Mouse (Mus musculus) forebrain, postnatal 0 days (tissue): ENCODE data around the gene Pax2. TPM values are rescaled to one million over a fixed set of nuclear protein-coding genes. Genes with fewer than 3 reads are reported as not detected.
A peak's percentile ranks its signal among the peaks of the same experiment; 100 is the strongest.

ENCODE experiments used
- ATAC-seq: fragments of 200-750 bp; cut with Nextera tagmentation; 2 replicates; pipeline ENCODE4 v1.8.0; 2017; ENCODE audit warnings: mild to moderate bottlenecking, moderate library complexity
- DNase-seq: peaks from one replicate; pipeline ENCODE4 v3.0.0-alpha.2; 2015
- H3K27ac ChIP-seq: fragments of 300-500 bp; sonication (generic); 2 replicates; pipeline ENCODE4 v1.5.1; 2014; ENCODE audit warnings: low read depth, mild to moderate bottlenecking, antibody characterized with exemption, low read length, moderate library complexity, mixed read lengths
- H3K27me3 ChIP-seq: fragments of 300-500 bp; sonication (generic); 2 replicates; pipeline ENCODE4 v1.6.1; 2014; ENCODE audit warnings: mild to moderate bottlenecking, low read length, mixed read lengths; ENCODE audit not compliant: insufficient read depth
- H3K36me3 ChIP-seq: fragments of 300-500 bp; sonication (generic); 2 replicates; pipeline ENCODE4 v1.6.1; 2014; ENCODE audit warnings: mild to moderate bottlenecking, moderate library complexity; ENCODE audit not compliant: insufficient read depth
- H3K4me1 ChIP-seq: fragments of 300-500 bp; sonication (generic); 2 replicates; pipeline ENCODE4 v1.6.1; 2014; ENCODE audit warnings: antibody characterized with exemption; ENCODE audit not compliant: insufficient read depth
- H3K4me2 ChIP-seq: fragments of 300-500 bp; sonication (generic); 2 replicates; pipeline ENCODE4 v1.6.1; 2014; ENCODE audit warnings: low read depth, mild to moderate bottlenecking, moderate library complexity
- H3K4me3 ChIP-seq: fragments of 300-500 bp; sonication (generic); 2 replicates; pipeline ENCODE4 v1.5.1; 2014; ENCODE audit warnings: low read depth, low read length, mixed read lengths
- H3K9ac ChIP-seq: fragments of 300-500 bp; sonication (generic); 2 replicates; pipeline ENCODE4 v1.6.1; 2014; ENCODE audit warnings: mild to moderate bottlenecking
- H3K9me3 ChIP-seq: fragments of 300-500 bp; sonication (generic); 2 replicates; pipeline ENCODE4 v1.6.1; 2016; ENCODE audit warnings: low read length
- CTCF ChIP-seq: sonication (generic); IDR thresholded peaks from 2 replicates; pipeline ENCODE4 v1.5.1; 2016; ENCODE audit warnings: antibody characterized with exemption, control low read depth, low read depth
- WGBS: fragments of 180-500 bp; shearing (Covaris S2); extraction: QIAGEN DNeasy Blood & Tissue Kit; methylation state at CpG from one replicate; pipeline ENCODE4 v1.1.7; 2014; 5-methylcytosine and 5-hydroxymethylcytosine counted together
- polyA plus RNA-seq: library from polyadenylated mRNA; unstranded; fragments of >200 nt; fragmentation: Nextera tagmentation; extraction: Ambion mirVana; gene quantifications from 2 replicates; pipeline ENCODE4 v1.2.1, GENCODE M21; 2015
- total RNA-seq: library from RNA; depleted of rRNA; stranded (reverse); fragments of >200 nt; gene quantifications from 2 replicates; pipeline ENCODE4 v1.2.3, GENCODE M21; 2014

Pax2 gene
- total and polyA plus RNA-seq, 2 experiments from 2014 or later: 0.05 to 0.06 TPM

DNA sequence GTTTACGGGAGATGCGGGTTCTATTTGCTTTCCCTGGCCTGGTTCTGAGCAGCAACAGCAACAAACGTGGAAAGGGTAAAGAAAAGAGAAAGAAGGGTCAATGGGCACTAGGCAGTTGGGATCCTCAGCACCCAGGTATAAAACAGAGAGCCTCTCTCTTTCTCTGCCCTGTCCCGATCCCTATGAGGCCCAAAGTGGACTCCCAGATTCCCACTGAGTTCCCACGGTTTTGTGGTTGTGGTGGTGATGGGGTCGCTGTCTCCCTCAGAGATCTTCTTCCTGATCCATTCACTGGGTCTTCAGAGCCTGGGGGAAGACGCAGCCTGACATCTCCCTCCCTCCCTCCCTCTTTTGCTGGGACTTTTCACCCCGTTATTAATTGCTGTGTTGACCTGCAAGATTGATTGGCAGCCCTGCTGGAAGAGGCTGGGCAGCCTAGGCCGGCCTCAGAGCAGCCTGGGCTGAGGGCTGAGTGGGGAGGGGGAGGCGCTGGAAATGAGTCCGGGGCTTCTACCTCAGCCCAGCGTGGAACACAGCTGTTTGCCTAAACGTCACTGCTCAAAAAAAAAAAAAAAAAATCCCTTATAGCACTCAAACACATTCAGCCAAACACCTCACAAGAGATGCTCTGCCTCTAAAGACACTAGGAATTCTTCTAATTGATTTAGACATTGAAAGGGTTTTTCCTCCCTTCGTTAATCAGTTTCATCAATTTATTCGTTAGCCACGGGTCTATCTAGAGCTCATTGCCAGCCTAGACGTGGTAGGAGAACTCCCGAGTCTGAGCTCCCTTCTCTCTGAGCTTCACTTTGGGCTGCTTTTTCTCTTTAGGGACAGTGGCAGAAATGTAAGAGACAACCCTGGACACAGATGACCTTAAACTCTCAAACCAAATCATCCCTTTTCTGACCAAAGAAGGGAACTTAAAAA lies 6.5 kb upstream of the Pax2 start:
- 2% methylated on average over 18 of the region's 18 CpGs for WGBS
- ATAC-seq (no peak), DNase-seq (no peak)
- no peaks in the 10 kb centered on the region for H3K4me1 ChIP-seq
- H3K36me3 ChIP-seq: no peaks in the 10 kb centered on the region
- H3K9me3 ChIP-seq: no peaks in the 10 kb centered on the region
- H3K27me3 ChIP-seq: peaks cover 95% of the 10 kb centered on the region
- H3K4me2 ChIP-seq: no peak overlapping the region
- no peak for TF ChIP-seq CTCF
- H3K27ac ChIP-seq: no peak overlapping the region
- H3K9ac ChIP-seq: no peak overlapping the region
- no peak overlapping the region for H3K4me3 ChIP-seq

DNA sequence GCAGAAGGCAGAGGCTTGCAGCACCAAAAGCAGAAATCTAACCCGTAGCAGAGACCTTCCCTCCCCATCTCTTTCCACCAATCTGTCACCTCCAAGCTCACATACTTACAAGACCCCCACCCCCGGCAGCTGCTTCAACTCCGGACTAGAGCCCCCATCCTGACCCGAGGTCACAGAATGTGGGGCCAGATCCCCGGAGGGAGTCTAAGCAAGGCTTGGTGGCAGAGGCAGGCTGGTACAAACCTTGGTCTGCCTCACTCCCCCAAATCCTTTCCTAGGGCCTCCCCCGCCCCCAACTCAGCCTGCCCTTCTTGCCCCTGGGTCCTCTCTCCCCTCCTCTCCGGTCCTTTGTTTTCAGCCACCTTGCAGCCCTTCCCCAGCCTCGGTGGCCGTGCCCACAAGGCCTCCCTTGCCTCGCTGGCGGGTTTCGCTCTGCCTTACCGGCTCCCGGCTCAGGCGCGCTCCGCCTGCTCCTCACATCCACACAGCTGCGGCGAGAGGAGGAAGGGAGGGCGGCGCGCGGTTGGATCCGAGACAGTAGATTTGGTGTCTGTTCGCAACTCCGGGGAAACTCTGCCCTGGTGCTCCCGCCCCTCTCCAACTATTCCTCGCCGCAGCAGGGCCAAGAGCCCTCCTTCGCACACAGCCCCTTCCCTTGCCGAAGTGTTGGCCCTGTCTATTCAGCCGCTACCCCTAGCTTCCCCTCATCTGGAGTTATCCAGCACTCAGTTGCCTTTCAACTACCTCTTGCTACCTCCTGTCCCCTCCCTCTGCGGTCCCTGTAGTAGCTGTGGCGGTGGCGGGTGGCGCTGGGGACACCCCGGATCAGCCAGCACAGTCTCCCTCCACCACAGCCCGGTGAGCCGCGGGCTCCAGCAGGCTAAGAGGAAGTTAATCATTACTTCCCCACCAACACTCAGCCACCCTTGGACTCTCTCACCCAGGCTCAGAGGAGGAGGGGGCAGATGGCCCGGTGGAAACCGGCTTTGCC lies 5.5 kb upstream of the Pax2 start:
- Histone ChIP-seq H3K4me1 (no peaks in the 10 kb centered on the region), H3K36me3 (no peaks in the 10 kb centered on the region), H3K27ac (no peak overlapping the region), H3K4me2 (no peak overlapping the region), H3K27me3 (peaks cover 95% of the 10 kb centered on the region), H3K4me3 (no peak overlapping the region), H3K9ac (no peak overlapping the region), H3K9me3 (no peaks in the 10 kb centered on the region)
- under 1% methylated on average over 42 of the region's 42 CpGs for WGBS
- ATAC-seq (peak; percentile 43; the same call in 1 of the 2 replicates), DNase-seq (no peak)
- TF ChIP-seq CTCF: no peak

DNA sequence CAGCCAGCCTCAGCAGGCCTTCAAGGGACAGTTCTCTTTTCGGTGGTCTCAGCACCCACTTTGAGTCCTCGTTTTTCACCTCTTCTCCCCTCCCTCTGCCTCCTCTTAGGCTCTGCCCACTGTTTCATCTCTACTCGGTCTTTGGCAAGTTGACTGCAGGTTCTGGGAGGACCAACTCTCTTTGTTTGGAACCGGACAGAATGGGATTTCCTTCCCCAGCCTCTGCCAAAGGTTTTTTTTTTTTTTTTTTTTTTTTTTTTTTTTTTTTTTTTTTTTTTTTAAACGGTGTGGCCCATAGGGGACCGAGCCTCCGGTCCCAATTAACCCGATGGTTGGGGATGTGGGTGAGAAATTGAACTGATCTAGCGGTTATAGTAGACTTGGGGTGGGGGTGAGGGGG lies 4.8 kb upstream of the Pax2 start:
- no peak overlapping the region for H3K27ac ChIP-seq

DNA sequence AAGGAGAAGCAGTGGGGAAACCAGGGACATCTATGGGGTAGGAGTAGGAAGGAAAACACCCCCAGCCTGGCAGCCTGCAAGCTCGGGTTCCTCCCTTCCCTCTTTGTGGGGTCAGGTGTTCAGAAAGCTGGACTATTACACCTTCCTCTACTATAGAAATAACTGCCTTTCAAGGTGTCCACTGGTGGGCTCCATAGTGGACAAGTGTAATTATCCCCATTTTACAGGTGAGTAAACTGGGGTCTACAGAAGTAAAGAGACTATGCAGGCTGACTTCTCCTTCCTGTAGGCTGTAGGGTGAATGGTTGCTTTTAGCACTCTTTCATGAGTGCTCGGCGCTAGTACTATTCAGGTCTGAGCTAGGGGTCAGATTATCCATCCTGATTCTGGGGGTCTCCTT lies 4.3 kb upstream of the Pax2 start:
- H3K36me3 ChIP-seq: no peaks in the 10 kb centered on the region
- ATAC-seq: no peak
- no peak for DNase-seq
- 3% methylated on average over 3 of the region's 3 CpGs for WGBS
- no peak overlapping the region for H3K9ac ChIP-seq
- TF ChIP-seq CTCF: no peak
- H3K9me3 ChIP-seq: no peaks in the 10 kb centered on the region
- H3K4me2 ChIP-seq: no peak overlapping the region
- H3K4me3 ChIP-seq: no peak overlapping the region
- peaks cover 91% of the 10 kb centered on the region for H3K27me3 ChIP-seq
- no peaks in the 10 kb centered on the region for H3K4me1 ChIP-seq
- no peak overlapping the region for H3K27ac ChIP-seq

More for the DNA sequence above, 4.8 kb upstream of the Pax2 start:
- ATAC-seq: no peak
- TF ChIP-seq CTCF: no peak
- no peak for DNase-seq
- Histone ChIP-seq H3K4me3 (no peak overlapping the region), H3K36me3 (no peaks in the 10 kb centered on the region), H3K9me3 (no peaks in the 10 kb centered on the region), H3K9ac (no peak overlapping the region), H3K4me2 (no peak overlapping the region), H3K27me3 (peaks cover 95% of the 10 kb centered on the region), H3K4me1 (no peaks in the 10 kb centered on the region)
- WGBS: under 1% methylated on average over 9 of the region's 9 CpGs

DNA sequence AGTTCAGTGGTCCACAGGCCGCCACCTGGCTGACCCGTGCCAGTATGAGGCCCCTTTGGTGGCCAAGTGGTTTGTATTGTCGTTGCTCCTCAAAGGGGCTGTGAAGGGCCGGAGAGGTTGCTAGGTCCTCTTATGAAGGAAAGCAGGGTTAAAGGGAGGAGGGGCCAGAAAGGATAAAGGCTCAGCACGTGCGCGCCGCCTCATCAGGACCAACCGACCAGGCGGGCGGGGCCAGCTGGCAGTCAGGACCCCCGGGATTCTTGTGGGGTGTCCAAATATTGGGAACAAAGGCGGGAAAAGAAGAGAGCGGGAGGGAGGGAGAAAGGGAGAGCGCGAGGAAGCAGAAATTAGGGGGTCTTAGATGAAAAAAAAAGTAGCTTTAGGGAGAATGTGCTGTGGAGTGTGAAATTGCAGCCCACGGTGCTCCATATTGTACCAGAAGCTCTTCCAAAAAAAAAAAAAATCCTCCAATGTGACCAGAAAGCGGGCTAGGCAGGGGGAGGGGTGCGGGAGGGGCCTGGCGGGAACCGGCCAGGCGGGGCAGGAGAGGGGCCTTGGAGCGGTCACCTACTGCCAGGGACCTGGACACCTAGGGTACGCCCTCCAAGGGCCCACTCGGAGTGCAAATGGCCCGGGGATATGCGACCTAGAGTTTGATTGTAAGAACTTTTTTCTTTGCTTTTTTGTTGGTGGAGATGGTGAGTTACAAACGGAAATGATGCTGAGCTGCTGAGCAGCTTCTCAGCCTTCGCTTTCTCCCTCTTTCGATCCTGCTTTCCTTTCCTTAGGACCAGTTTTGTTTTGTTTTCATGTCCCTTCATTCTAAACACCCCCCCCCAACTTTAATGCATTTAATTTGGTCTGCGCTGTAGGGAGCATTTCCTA lies 3.5 kb upstream of the Pax2 start:
- no peaks in the 10 kb centered on the region for H3K36me3 ChIP-seq
- H3K9me3 ChIP-seq: no peaks in the 10 kb centered on the region
- H3K27ac ChIP-seq: no peak overlapping the region
- H3K27me3 ChIP-seq: peaks cover 85% of the 10 kb centered on the region
- no peak for TF ChIP-seq CTCF
- under 1% methylated on average over 31 of the region's 31 CpGs for WGBS
- H3K4me1 ChIP-seq: no peaks in the 10 kb centered on the region
- no peak overlapping the region for H3K9ac ChIP-seq
- H3K4me2 ChIP-seq: no peak overlapping the region
- DNase-seq (no peak), ATAC-seq (no peak)
- no peak overlapping the region for H3K4me3 ChIP-seq

DNA sequence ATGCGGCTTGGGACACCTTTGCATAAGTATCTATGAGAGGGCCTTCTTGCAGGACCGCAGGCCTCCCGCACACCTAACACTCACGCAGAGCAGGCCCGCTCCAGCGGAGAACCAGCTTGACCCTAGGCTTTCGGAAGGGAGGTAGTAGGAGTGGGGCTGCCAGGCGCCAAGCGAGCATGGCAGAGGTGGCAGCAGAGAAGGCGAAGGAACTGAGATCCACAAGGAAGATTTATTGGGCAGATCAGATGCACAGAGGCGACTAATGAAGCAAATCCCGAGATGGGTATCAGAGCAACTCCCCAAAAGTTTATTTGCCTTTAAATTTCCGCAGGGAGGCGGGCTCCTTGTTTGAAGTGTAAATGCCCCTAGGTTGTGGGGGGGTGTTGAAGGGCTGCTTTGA lies 2.5 kb upstream of the Pax2 start:
- TF ChIP-seq CTCF: no peak
- H3K36me3 ChIP-seq: no peaks in the 10 kb centered on the region
- H3K4me2 ChIP-seq: no peak overlapping the region
- no peak for ATAC-seq
- no peaks in the 10 kb centered on the region for H3K4me1 ChIP-seq
- DNase-seq: no peak
- no peak overlapping the region for H3K9ac ChIP-seq
- H3K27me3 ChIP-seq: peaks cover 81% of the 10 kb centered on the region
- no peaks in the 10 kb centered on the region for H3K9me3 ChIP-seq
- H3K27ac ChIP-seq: no peak overlapping the region
- H3K4me3 ChIP-seq: no peak overlapping the region
- 3% methylated on average over 14 of the region's 14 CpGs for WGBS
